Mouse (Mus musculus) heart, postnatal 0 days (tissue): ENCODE results near the gene Aco2.

Experiments
- CTCF ChIP-seq: IDR thresholded peaks from 2 replicates; pipeline ENCODE4 v1.5.1; 2016; ENCODE audit warnings: antibody characterized with exemption, control low read depth, low read depth
- EP300 ChIP-seq: IDR thresholded peaks from 2 replicates; pipeline ENCODE4 v1.6.1; 2016; ENCODE audit warnings: antibody characterized with exemption, low read depth

GRCm38 (mm10) chr15:81834171-81834841 is 37.8 kb upstream of the Aco2 start:
- TF ChIP-seq CTCF (no peak), EP300 (peak; percentile 96)
